17 mouse cellular contexts compared by ENCODE assay signal in the genomic region with DNA sequence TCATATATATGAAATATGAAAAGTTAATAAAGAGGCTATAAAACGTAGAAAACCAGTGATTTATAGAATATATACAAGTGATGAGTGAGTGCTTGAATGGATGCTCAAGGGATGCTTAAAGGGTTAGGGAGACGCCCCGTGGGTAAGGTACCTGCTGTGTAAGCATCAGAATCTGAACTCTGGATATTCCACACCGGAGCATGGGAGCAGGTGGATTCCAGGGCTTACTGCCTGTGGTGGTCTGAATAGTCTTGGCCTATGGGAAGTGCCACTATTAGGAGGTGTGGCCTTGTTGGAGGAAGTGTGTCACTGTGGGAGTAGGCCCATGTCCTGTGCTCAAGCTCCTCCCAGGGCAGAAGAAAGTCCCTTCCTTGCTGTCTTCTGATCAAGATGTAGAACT.
"Had no signal": no experiment of that assay in that cellular context is flagged by ENCODE, and none has a peak within 500 bp of the region (broad histone marks: within the 10 kb centered on the region; RNA-seq: fewer than 3 reads in every experiment).

No protein-coding gene starts in this region.

- H3K9me3 ChIP-seq: lung, embryonic 15.5 days; midbrain, embryonic 12.5 days; midbrain, embryonic 15.5 days; neural tube, embryonic 12.5 days; stomach, embryonic 15.5 days had no signal

- H3K27me3 ChIP-seq: lung, embryonic 15.5 days; midbrain, embryonic 12.5 days; midbrain, embryonic 15.5 days; neural tube, embryonic 12.5 days; stomach, embryonic 15.5 days had no signal

- H3K9ac ChIP-seq: liver, postnatal 0 days; lung, embryonic 15.5 days; midbrain, embryonic 12.5 days; midbrain, embryonic 15.5 days; neural tube, embryonic 12.5 days; stomach, embryonic 15.5 days had no signal

- ATAC-seq: liver, postnatal 0 days; lung, postnatal 0 days; midbrain, embryonic 15.5 days had no signal

- H3K4me2 ChIP-seq: lung, embryonic 15.5 days; midbrain, embryonic 12.5 days; midbrain, embryonic 15.5 days; neural tube, embryonic 12.5 days; stomach, embryonic 15.5 days had no signal

- H3K4me3 ChIP-seq: lung, embryonic 15.5 days; megakaryocyte, embryonic 14.5 days; midbrain, embryonic 12.5 days; midbrain, embryonic 15.5 days; neural tube, embryonic 12.5 days; stomach, embryonic 15.5 days had no signal

- H3K4me1 ChIP-seq: lung, embryonic 15.5 days; midbrain, embryonic 15.5 days; neural tube, embryonic 12.5 days; stomach, embryonic 15.5 days had no signal

- H3K36me3 ChIP-seq: lung, embryonic 15.5 days; midbrain, embryonic 12.5 days; midbrain, embryonic 15.5 days; neural tube, embryonic 12.5 days; stomach, embryonic 15.5 days had no signal

- DNase-seq: liver, postnatal 0 days; lung, adult 2 months; lung, postnatal 14 days; lung, postnatal 36 days; right cerebral cortex, postnatal 14 days; thymus, adult 2 months; thymus, postnatal 25 days; thymus, postnatal 4 days had no signal

- H3K27ac ChIP-seq: lung, embryonic 15.5 days; macrophage; midbrain, embryonic 12.5 days; midbrain, embryonic 15.5 days; neural tube, embryonic 12.5 days; stomach, embryonic 15.5 days; stomach, postnatal 0 days had no signal
